Mouse (Mus musculus): Measurements from ENCODE around the gene Sall2. TPM values are rescaled to one million over a fixed set of nuclear protein-coding genes. Genes with fewer than 3 reads are reported as not detected.

Sall2 gene
- polyA plus RNA-seq, 1 experiment from 2014 or later: 22.9 TPM

- H3K4me3 ChIP-seq (ENCODE audit: low read depth, low read length): no peak overlapping the region
- H3K4me1 ChIP-seq (ENCODE audit: insufficient read depth): no peaks in the 10 kb centered on the region
- DNase-seq (peak; percentile 81), ATAC-seq (ENCODE audit: insufficient read depth) (peak; percentile 53)
- no peak overlapping the region for H3K27ac ChIP-seq (ENCODE audit: low read depth)
- no peak overlapping the region for H3K4me2 ChIP-seq
- H3K27me3 ChIP-seq (ENCODE audit: insufficient read depth, low read length): no peaks in the 10 kb centered on the region
- H3K9ac ChIP-seq: no peak overlapping the region
- TF ChIP-seq CTCF (IDR thresholded peaks at IDR 0.05; ENCODE audit: low read depth): peak; percentile 63
- no peaks in the 10 kb centered on the region for H3K9me3 ChIP-seq (ENCODE audit: low read depth, low read length)
- 66% methylated on average over 6 of the region's 6 CpGs for WGBS
- peaks cover 93% of the 10 kb centered on the region for H3K36me3 ChIP-seq (ENCODE audit: insufficient read depth)
Measured at GRCm38 (mm10) chr14:52295558-52296264, 32.9 kb downstream of the Sall2 start.

- no peaks in the 10 kb centered on the region for H3K4me1 ChIP-seq (ENCODE audit: insufficient read depth)
- peaks cover 37% of the 10 kb centered on the region for H3K36me3 ChIP-seq (ENCODE audit: insufficient read depth)
- H3K4me3 ChIP-seq (ENCODE audit: low read depth, low read length): no peak overlapping the region
- H3K9ac ChIP-seq: no peak overlapping the region
- no peaks in the 10 kb centered on the region for H3K27me3 ChIP-seq (ENCODE audit: insufficient read depth, low read length)
- no peak overlapping the region for H3K27ac ChIP-seq (ENCODE audit: low read depth)
- ATAC-seq (ENCODE audit: insufficient read depth) (no peak), DNase-seq (no peak)
- no peak for TF ChIP-seq CTCF (IDR thresholded peaks at IDR 0.05; ENCODE audit: low read depth)
- H3K9me3 ChIP-seq (ENCODE audit: low read depth, low read length): no peaks in the 10 kb centered on the region
- no peak overlapping the region for H3K4me2 ChIP-seq
- WGBS: 89% methylated on average over 3 of the region's 3 CpGs
Measured at GRCm38 (mm10) chr14:52284191-52284590, 44.4 kb downstream of the Sall2 start.

GRCm38 (mm10) chr14:52283629-52284028 lies 44.9 kb downstream of the Sall2 start:
- peaks cover 34% of the 10 kb centered on the region for H3K36me3 ChIP-seq (ENCODE audit: insufficient read depth)
- 96% methylated on average over 5 of the region's 5 CpGs for WGBS
- DNase-seq (no peak), ATAC-seq (ENCODE audit: insufficient read depth) (no peak)
- H3K27me3 ChIP-seq (ENCODE audit: insufficient read depth, low read length): no peaks in the 10 kb centered on the region
- H3K4me3 ChIP-seq (ENCODE audit: low read depth, low read length): no peak overlapping the region
- no peak overlapping the region for H3K9ac ChIP-seq
- H3K27ac ChIP-seq (ENCODE audit: low read depth): no peak overlapping the region
- H3K4me1 ChIP-seq (ENCODE audit: insufficient read depth): no peaks in the 10 kb centered on the region
- no peak for TF ChIP-seq CTCF (IDR thresholded peaks at IDR 0.05; ENCODE audit: low read depth)
- H3K9me3 ChIP-seq (ENCODE audit: low read depth, low read length): no peaks in the 10 kb centered on the region
- H3K4me2 ChIP-seq: no peak overlapping the region

GRCm38 (mm10) chr14:52279747-52280120 lies 48.8 kb downstream of the Sall2 start:
- peak overlapping the region; percentile 72 for H3K27ac ChIP-seq (ENCODE audit: low read depth)
- H3K36me3 ChIP-seq (ENCODE audit: insufficient read depth): peaks cover under 1% of the 10 kb centered on the region; the same call in 1 of the 2 replicates
- peak overlapping the region; percentile 71 for H3K4me2 ChIP-seq
- H3K9me3 ChIP-seq (ENCODE audit: low read depth, low read length): no peaks in the 10 kb centered on the region
- peak; percentile 15 for DNase-seq
- no peak for TF ChIP-seq CTCF (IDR thresholded peaks at IDR 0.05; ENCODE audit: low read depth)
- no peaks in the 10 kb centered on the region for H3K4me1 ChIP-seq (ENCODE audit: insufficient read depth)
- under 1% methylated on average over 21 of the region's 21 CpGs for WGBS
- peak; percentile 32 for ATAC-seq (ENCODE audit: insufficient read depth)
- no peaks in the 10 kb centered on the region for H3K27me3 ChIP-seq (ENCODE audit: insufficient read depth, low read length)
- peak overlapping the region; percentile 85 for H3K4me3 ChIP-seq (ENCODE audit: low read depth, low read length)
- peak overlapping the region; percentile 83 for H3K9ac ChIP-seq

GRCm38 (mm10) chr14:52278932-52279746 lies 49.4 kb downstream of the Sall2 start, which contains the start of the genes Tox4 and Rab2b:
TSS of gene Tox4 (plus strand) at chr14:52279146.
TSS of gene Rab2b (minus strand) at chr14:52279545.
- no peaks in the 10 kb centered on the region for H3K9me3 ChIP-seq (ENCODE audit: low read depth, low read length)
- peak within 1 kb of the TSS; percentile 85 for H3K4me3 ChIP-seq (ENCODE audit: low read depth, low read length)
- no peaks in the 10 kb centered on the region for H3K4me1 ChIP-seq (ENCODE audit: insufficient read depth)
- under 1% methylated on average over 60 of the region's 66 CpGs for WGBS
- peak; percentile 100 for TF ChIP-seq CTCF (IDR thresholded peaks at IDR 0.05; ENCODE audit: low read depth)
- peak within 1 kb of the TSS; percentile 71 for H3K4me2 ChIP-seq
- peak; percentile 99 for DNase-seq
- ATAC-seq (ENCODE audit: insufficient read depth): peak; percentile 99
- no peaks in the 10 kb centered on the region for H3K27me3 ChIP-seq (ENCODE audit: insufficient read depth, low read length)
- H3K27ac ChIP-seq (ENCODE audit: low read depth): peak within 1 kb of the TSS; percentile 78
- H3K36me3 ChIP-seq (ENCODE audit: insufficient read depth): peaks cover 4% of the 10 kb centered on the region; the same call in 1 of the 2 replicates
- H3K9ac ChIP-seq: peak within 1 kb of the TSS; percentile 83

GRCm38 (mm10) chr14:52277210-52277609 lies 51.4 kb downstream of the Sall2 start:
- Histone ChIP-seq H3K27ac (ENCODE audit: low read depth) (no peak overlapping the region), H3K36me3 (ENCODE audit: insufficient read depth) (peaks cover 8% of the 10 kb centered on the region; the same call in 1 of the 2 replicates), H3K9ac (no peak overlapping the region), H3K4me2 (no peak overlapping the region), H3K27me3 (ENCODE audit: insufficient read depth, low read length) (no peaks in the 10 kb centered on the region), H3K4me3 (ENCODE audit: low read depth, low read length) (no peak overlapping the region), H3K9me3 (ENCODE audit: low read depth, low read length) (no peaks in the 10 kb centered on the region), H3K4me1 (ENCODE audit: insufficient read depth) (no peaks in the 10 kb centered on the region)
- no peak for TF ChIP-seq CTCF (IDR thresholded peaks at IDR 0.05; ENCODE audit: low read depth)
- no peak for ATAC-seq (ENCODE audit: insufficient read depth)
- WGBS: 85% methylated on average over 4 of the region's 4 CpGs
- DNase-seq: no peak

GRCm38 (mm10) chr14:52272781-52273180 lies 55.8 kb downstream of the Sall2 start:
- Histone ChIP-seq H3K4me1 (ENCODE audit: insufficient read depth) (no peaks in the 10 kb centered on the region), H3K4me3 (ENCODE audit: low read depth, low read length) (no peak overlapping the region), H3K27me3 (ENCODE audit: insufficient read depth, low read length) (no peaks in the 10 kb centered on the region), H3K27ac (ENCODE audit: low read depth) (no peak overlapping the region), H3K9me3 (ENCODE audit: low read depth, low read length) (no peaks in the 10 kb centered on the region), H3K9ac (no peak overlapping the region), H3K36me3 (ENCODE audit: insufficient read depth) (peaks cover 14% of the 10 kb centered on the region; the same call in 1 of the 2 replicates), H3K4me2 (no peak overlapping the region)
- ATAC-seq (ENCODE audit: insufficient read depth) (no peak), DNase-seq (no peak)
- WGBS: 61% methylated on average over 3 of the region's 3 CpGs
- TF ChIP-seq CTCF (IDR thresholded peaks at IDR 0.05; ENCODE audit: low read depth): no peak

Other genes with a start within 250 kb of the Sall2 start
- gene Hnrnpc, start 224.7 kb downstream of the Sall2 start, polyA plus RNA-seq (2014; fragmentation: Nextera tagmentation; extraction: Ambion mirVana): 673 and 695 TPM in 2 replicates
- 76.1 TPM in 2 replicates for gene Rpgrip1, start 218.1 kb downstream of the Sall2 start, polyA plus RNA-seq (2014; fragmentation: Nextera tagmentation; extraction: Ambion mirVana)
- gene Supt16, start 131.3 kb downstream of the Sall2 start, polyA plus RNA-seq (2014; fragmentation: Nextera tagmentation; extraction: Ambion mirVana): 82.5 and 85.8 TPM in 2 replicates
- gene Chd8, start 71.0 kb downstream of the Sall2 start, polyA plus RNA-seq (2014; fragmentation: Nextera tagmentation; extraction: Ambion mirVana): 48.8 and 52.8 TPM in 2 replicates
- gene Tox4, start 49.6 kb downstream of the Sall2 start, polyA plus RNA-seq (2014; fragmentation: Nextera tagmentation; extraction: Ambion mirVana): 41.1 and 47.1 TPM in 2 replicates
- gene Rab2b, start 49.2 kb downstream of the Sall2 start, polyA plus RNA-seq (2014; fragmentation: Nextera tagmentation; extraction: Ambion mirVana): 18.6 and 19.8 TPM in 2 replicates
- gene Mettl3, start 23.6 kb downstream of the Sall2 start, polyA plus RNA-seq (2014; fragmentation: Nextera tagmentation; extraction: Ambion mirVana): 40.9 and 46.6 TPM in 2 replicates
- not detected in 2 replicates for gene Olfr1513, start 27.6 kb upstream of the Sall2 start, polyA plus RNA-seq (2014; fragmentation: Nextera tagmentation; extraction: Ambion mirVana)
- not detected in 2 replicates for gene Olfr1512, start 50.4 kb upstream of the Sall2 start, polyA plus RNA-seq (2014; fragmentation: Nextera tagmentation; extraction: Ambion mirVana)
- gene Olfr1511, start 68.6 kb upstream of the Sall2 start, polyA plus RNA-seq (2014; fragmentation: Nextera tagmentation; extraction: Ambion mirVana): not detected in 2 replicates
- not detected in 2 replicates for gene Olfr1510, start 85.6 kb upstream of the Sall2 start, polyA plus RNA-seq (2014; fragmentation: Nextera tagmentation; extraction: Ambion mirVana)
- gene Olfr1509, start 114.2 kb upstream of the Sall2 start, polyA plus RNA-seq (2014; fragmentation: Nextera tagmentation; extraction: Ambion mirVana): not detected in 2 replicates
- gene Olfr1508, start 138.7 kb upstream of the Sall2 start, polyA plus RNA-seq (2014; fragmentation: Nextera tagmentation; extraction: Ambion mirVana): not detected in 2 replicates
- not detected in 2 replicates for gene Olfr1507, start 167.0 kb upstream of the Sall2 start, polyA plus RNA-seq (2014; fragmentation: Nextera tagmentation; extraction: Ambion mirVana)

Data from lung, embryonic 14.5 days (tissue).